Mouse (Mus musculus): ENCODE measurements around the gene Ccpg1.

Gene Ccpg1

DNA sequence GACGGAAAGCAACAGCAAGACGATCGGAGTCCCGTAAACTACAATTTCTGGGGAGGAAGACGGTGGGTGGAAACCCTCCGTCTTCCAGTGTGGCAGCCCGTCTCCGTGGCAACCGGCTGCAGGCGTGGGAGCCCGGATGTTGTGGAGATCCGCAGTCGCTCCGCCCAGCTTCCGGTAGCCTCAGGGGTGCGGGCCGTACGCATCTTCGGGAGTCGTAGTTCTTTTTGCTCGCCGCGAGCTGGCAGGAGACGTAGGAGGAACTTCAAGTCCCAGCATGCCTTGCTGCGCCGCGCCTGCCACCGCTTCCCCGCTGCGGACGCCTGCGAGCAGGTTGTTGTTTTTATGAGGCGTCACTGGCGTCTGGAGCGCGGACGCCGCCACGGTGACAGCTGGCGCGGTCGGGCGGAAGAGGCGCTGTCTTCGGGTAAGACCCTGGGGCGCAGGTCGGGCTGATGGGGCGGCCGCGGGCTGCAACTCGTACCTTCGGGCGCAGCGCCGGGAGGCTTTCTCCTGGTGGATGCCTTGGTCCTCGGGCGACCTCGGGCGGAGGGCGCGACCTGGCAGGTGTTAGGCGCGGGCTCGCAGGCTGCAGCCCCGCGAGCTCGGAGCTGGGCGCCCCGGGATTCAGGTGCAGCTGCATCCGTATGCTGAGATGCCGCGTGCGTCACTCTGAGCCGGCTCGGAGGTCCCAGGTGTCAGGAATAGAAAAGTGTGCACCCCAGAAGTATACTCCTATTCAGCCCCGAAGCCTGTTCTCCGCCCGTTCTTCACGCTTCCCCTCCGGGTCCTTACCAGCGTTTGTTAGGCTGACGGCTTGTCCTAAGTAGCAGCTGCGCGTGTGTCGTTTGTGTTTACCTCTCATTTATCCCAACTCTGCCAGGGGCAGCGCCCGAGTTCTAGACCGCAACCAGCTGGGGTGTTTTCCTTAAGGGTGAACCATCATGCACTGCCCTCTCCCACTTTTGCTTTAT lies at the start of gene Ccpg1, which contains the start of gene Ccpg1os:
Gene Ccpg1 (plus strand): TSS at position 180 of the 971 bp plus-strand sequence.
Gene Ccpg1os (minus strand): TSS at position 133 of the 971 bp plus-strand sequence.
- peak; percentile 94 to 95 for DNase-seq (ENCODE audit: low spot score in 2 of 2)

DNA sequence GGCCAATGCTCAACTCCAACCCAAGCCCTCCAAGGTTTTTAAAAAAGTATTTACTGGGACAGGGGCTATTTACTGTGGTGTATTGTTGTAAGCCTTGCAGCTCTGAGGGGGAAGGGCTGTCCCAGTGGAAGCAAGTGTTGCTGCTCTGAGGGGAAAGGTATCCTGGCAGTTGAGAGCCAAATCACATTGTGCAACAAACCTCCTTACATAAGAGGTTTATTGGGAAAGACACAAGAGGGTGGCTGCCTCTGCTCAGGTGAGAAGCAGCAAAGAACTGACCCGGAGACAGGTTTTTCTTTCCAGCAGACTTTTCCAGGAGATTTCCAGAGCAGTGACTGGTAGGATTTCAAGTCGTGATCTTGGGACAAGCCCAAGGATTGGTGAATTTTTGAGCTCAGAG lies 48.9 kb upstream of the Ccpg1 start:
- no peak for DNase-seq (ENCODE audit: low spot score in 2 of 2)

DNA sequence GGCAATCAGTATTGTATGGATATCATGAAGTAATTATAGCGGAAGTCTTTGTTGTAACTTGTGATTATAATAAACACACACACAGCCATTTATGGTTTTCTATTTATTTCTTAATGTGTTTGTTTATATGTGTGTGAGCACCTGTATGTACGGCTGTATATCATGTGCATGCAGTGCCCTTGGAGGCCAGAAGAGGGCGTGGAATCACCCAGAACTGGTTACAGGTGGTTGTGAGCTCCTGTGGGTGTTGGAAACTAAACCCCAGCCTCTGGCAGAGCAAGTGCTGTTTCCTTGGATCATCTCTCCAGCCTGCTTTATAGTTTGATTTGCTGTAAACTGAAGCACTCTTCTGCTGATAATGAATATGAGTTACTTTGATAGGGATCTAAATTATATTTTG lies 41.8 kb upstream of the Ccpg1 start:
- DNase-seq (ENCODE audit: low spot score in 2 of 2), result no peak

DNA sequence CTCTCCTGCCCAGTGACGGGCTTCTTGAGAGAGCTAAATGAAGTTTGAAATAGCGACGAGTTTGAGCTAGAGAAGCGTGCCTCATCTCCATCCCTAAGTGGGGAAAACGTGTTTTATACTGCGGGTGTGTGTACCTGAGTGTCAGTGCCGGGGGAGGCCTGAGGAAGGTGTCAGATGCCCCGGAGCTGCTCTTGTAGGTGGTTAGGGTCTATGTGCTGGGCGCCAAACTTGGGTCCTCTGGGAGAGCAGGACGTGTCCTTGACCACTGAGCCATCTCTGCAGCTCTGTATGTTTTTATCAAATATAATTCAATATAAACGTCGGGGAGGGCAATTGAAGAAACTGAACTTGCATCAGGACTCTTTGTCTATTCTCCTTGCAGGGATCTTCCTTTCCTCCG lies 40.9 kb upstream of the Ccpg1 start:
- DNase-seq (ENCODE audit: low spot score in 2 of 2), result no peak

DNA sequence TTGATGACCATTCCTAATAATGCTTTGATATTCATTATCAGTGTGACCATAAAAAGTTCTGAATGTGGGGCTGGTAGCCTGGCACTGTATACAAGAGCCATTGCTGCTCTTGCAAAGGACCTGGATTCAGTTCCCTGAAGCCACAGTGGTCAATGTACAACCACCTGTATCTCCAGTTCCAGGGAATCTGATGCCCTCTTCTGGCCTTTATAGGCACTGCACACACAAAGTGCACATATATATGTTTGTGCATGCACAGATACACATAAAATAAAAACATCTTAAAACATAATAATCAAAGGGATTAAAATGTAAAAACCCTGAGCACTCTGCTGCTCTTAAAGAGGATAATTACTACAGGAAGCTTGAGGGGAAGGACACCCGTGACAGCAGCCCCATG lies 38.2 kb upstream of the Ccpg1 start:
- DNase-seq (ENCODE audit: low spot score in 2 of 2), result no peak

DNA sequence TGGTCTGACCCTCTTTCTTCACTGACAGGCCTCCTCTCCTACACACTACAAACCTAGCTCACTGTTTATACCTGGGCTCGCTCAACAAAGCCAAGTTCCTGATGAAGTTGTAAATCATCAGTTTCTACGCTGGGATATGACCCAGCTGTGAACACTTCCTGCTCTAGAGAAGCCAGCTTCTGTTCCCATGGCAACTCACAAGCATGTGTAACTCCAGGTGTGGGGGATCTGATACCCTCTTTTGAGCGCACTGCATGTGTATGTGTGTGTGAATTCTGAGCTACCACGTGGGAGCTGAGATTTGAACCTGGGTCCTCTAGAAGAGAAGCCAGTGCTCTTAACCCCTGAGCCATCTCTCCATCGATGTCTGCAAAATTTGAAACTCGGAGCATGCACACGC lies 35.7 kb upstream of the Ccpg1 start:
- DNase-seq (ENCODE audit: low spot score in 2 of 2), result no peak

DNA sequence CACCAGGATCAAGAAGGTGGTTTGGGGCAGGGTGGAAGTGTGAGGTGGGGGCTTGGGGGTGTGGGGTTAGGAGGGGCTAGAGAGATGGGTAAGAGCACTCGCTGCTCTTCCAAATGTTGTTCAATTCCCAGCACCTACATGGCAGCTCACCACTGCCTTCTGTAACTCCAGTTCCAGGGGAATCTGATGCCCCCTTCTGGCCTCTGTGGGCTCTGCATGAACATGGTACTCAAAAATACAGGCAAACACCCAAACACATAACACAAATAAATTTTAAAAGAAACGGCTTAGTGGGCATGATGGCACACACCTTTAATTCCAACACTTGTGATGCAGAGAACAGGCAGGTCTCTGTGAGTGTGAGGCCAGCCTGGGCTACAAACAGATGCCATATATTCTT lies 30.5 kb upstream of the Ccpg1 start:
- DNase-seq (ENCODE audit: low spot score in 2 of 2), result no peak

DNA sequence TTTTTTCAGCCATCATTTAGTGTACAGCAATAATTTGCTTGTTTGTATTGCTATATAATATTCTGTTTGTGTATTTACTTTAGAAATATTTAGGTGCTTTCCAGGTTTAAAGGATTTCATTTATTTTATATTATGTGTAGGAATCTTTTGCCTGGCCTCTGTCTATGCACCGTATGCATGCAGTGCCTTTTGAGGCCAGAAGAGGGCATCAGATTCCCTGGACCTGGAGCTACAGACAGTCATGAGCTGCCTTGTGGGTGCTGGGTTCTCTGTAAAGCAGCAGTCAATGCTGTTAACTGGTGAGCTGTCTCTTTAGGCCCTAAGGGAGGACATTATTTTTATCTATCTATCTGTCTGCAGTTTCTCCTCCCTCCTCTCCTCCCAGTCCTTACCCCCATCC lies 29.7 kb upstream of the Ccpg1 start:
- DNase-seq (ENCODE audit: low spot score in 2 of 2), result peak; percentile 47 to 75

DNA sequence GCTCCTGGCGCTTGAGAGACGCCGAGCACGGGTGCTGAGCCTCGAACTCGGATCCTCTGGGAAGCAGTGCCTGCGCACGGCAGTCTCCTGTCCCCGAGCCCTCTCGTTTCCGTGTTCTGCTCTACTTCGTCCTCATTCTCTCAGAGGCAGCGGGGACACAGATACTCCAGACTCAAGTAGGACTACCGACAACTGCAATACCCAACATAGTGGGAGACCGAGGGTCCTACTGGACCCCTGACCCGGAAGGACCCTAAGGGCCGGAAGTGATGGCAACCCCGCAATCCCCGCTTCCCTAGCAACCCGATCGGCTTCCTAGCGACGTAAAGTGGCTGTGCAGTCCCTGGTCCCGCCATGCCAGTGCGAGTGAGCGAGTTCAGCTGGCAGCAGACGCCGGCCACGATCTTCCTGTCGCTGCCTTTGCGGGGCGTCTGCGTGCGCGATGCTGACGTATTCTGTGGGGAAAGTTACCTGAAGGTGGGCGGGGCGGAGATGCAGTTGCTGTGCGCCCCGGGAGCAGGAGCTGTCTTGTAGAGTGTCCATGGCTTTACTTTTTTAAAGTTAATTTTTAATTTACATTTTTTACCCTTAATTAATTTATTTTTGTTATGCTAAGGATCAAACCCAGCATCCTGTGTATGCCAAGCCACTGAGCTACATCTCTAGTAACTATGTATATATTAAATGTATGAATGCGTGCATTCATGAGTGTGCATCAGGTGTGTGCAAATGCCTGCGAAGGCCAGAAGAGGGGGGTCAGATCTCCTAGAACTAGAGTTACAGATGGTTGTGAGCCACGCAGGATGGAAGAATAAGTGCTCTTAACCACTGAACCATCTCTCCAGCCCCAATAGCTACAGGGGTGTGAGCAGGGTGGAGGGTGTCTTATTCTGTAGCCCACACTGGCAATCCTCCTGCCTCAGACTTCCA lies 26.4 kb upstream of the Ccpg1 start, which contains the start of the genes Dyx1c1 and Gm44503:
Gene Dyx1c1 (plus strand): TSS at position 265 of the 930 bp plus-strand sequence.
Gene Gm44503 (plus strand): TSS at position 332 of the 930 bp plus-strand sequence.
- DNase-seq (ENCODE audit: low spot score in 2 of 2), result peak; percentile 64 to 81

DNA sequence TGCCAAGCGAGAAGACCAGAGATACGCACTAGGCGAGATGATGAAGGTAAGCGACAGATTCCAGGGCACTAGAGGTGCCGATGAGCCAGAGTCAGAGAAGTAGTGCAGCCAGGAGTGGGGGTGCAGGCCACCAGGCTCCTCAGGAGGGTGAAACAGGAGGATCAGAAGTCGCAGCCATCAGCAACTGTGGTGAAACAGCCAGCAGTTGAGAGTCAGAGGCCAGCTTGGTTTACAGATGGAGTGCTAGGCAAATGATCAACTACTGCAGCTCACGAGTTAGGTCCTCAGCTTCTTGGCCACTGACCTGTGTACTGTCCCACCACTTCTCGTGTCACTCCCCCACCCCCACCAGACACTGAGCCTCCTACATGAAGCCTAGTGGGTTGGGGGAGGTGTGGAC lies 23.9 kb upstream of the Ccpg1 start:
- DNase-seq (ENCODE audit: low spot score in 2 of 2), result no peak

DNA sequence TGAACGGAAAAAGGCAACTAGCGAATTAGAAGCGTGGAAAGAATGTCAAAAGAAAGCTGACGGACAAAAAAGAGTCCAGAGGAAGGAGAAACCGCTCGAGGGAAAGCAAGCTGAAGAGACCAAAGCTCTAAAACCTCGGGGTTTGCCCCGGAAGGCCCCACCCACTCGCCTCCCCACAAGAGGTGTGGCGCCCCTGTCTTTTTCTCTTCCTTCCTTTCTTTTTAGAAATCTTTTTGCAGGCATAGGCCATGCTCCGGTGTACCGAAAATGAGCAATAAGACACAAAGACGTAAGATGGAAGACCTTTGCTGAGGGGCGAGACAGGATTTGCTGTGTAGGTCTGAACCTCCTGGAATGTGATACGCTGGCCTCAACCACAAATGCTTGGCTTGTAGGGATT lies 23.3 kb upstream of the Ccpg1 start:
- DNase-seq (ENCODE audit: low spot score in 2 of 2), result peak in 1 of 2 experiments; percentile 38

DNA sequence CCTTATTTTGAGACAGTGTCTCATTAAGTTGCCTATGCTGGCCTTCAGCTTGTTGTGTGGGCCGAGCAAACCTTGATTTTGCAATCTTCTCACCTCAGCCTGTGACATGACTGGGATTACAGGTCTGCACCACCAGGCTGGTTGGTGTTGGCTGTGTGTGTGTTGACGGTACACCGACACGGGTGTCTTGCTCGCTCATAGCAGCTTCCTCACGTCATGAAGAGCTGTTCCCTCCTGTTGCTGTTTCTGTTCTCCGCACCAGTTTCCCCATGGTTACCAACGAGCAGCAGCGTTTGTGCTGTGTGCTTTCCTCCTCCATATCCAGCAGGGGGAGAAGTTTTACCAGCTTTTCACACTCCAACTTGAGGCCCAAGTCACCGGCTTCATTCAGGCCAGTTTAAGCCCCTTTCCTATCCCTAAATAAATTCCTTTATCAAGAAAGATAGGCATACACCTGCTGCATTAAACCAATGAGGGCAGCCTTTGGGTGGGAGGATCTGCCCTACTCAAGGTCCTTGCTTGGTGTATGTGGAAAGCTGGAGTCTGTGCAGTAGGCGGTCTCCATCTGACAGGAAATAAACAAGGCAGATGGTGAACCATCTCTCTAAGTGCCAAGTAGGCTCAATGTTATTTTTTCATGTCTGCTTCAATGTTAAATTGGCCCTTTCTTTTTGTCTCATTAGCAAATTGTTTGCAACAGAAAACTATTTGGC lies 16.7 kb upstream of the Ccpg1 start:
- peak in 1 of 2 experiments; percentile 32 for DNase-seq (ENCODE audit: low spot score in 2 of 2)

DNA sequence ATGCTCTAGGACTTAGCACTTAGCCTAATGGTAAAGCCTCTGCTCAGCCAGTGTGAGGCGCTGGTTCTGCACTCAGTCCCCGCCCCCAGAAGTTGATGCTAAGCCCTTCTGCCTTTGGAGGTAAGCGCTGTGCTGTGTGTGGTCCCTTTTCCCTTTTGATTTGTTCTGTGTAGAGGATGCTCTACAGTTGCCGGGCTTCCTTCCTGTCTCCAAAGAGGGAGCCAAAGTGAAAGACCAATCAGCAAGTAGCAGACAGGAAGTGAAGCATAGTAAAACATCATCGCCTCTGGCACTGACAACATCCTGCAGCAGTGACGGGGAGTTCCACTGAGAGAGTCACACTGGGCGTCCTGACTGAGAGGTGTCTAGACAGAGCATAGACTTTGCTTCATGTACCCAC lies 15.4 kb upstream of the Ccpg1 start:
- DNase-seq (ENCODE audit: low spot score in 2 of 2), result no peak

DNA sequence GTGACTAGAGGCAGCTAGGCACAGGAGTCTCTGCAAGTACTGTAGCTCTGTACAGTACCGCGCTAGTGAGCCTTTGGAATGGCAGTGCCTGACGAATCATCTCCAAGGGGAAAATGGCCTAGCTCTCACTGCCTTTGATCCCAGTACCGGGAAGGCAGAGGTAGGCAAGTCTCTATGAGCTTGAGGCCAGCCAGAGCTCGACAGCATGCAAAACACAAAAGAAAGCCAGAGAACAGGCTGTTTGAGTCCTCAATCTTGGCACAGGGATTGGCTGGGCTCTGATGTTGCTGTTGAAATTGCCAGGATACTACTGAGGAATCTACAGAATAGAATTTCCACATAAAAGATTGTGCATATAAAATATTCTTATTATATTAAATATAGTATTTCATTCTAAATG lies 12.8 kb upstream of the Ccpg1 start:
- DNase-seq (ENCODE audit: low spot score in 2 of 2), result no peak

DNA sequence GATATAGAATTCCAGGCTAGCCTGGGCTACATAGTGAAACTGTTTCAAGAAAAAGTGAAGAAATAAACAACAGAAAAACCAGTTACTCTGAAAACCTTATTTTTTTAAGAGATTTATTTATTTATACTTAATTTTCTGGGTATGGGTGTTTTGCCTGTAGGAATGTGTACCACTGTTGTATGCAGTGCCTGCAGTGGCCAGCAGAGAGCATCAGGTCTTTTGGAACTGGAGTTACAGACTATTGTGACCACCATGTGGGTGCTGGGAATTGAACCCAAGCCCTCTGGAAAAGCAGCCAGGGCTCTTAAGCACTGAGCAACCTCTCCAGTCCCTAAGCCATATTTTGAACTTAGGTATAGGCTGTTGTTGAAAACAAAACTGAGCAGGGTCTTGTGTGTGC lies 12.2 kb upstream of the Ccpg1 start:
- no peak for DNase-seq (ENCODE audit: low spot score in 2 of 2)

DNA sequence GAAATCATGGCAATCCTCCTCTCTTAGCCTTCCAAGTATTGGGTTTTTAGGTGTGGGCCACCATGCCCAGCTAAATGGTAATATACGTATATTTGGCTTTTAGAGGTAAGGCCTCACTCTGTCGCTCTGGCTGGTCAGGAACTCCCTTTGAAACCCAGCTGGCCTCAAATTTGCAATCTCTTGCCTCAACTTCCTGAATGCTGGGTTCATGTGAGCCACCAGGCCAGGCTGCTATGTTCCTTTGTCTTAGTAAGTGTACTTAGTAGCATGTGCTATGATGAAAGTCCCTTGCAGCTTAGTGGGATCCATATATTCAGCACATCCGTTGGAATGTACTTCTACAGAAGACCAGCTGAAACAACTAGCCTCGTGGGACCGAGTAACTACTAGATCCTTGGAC lies 10.5 kb upstream of the Ccpg1 start:
- DNase-seq (ENCODE audit: low spot score in 2 of 2), result no peak

DNA sequence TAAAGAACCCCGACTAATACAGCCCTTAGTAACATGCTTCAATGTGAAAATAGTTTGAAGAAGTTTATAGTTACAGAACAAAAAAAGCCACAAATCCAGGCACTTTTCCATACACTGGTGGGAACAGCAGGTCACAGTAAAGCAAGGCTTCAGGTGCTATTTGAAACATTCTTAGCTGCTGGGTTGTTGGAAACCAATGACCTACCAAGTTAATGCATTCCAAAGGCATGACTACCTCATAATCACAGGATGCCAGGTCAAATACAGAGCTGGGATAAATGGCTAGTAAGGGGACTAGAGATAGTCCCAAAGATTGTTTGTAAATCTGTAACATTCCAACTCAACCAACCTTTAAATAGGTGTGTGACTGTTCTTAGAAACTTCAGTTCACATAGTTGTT lies 10.0 kb upstream of the Ccpg1 start:
- DNase-seq (ENCODE audit: low spot score in 2 of 2), result no peak

DNA sequence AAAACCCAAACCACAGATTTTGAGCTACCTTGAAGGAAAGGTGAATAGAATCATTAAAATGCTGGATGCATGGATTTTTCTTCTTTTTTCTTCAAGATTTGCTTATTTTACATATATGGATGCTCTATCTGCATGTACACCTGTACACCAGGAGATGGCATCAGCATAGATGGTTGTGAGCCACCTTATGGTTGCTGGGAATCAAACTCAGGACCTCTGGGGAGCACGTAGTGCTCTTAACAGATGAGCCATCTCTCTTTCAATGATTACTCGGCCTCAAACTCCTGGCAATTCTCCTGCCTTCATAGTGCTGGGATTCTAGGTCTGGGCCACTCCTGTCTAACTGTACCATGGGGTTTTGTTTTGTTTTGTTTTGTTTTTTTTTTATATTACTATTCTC lies 2.2 kb upstream of the Ccpg1 start:
- DNase-seq (ENCODE audit: low spot score in 2 of 2), result no peak

DNA sequence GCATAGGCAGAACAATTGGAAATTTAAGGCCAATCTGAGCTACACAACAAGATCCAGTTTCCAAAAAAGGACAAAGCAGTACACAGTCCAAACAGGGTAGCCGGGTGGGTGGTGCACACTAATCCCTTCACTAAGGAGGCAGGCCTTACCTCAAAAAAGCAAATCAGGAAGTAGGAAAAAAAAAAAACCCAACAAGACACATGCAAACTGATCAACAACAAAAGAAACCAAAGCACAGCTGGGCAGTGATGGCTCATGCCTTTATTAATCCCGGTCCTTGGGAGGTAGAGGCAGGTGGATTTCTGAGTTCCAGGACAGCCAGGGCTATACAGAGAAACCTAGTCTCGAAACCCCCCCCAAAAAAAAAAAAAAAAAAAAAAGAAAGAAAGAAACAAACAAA lies 2.5 kb downstream of the Ccpg1 start:
- no peak for DNase-seq (ENCODE audit: low spot score in 2 of 2)

DNA sequence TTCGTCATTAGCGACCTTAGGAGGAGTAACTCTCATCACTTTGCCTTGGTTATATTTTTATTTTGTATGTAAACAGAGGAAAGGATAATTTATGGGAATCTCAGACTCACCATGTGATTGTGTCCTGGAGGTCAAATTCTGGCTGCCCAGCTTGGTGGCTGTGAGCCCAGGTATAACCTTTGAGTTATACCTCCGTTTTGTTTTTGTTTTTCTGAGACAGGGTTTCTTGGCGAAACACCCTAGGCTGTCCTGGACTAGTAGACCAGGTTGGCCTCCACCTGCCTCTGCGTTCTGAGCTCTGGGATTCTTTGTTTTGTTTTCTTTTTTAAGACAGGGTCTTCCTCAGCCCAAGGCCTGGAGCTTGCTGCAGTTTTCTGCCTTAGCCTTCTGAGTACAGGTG lies 3.5 kb downstream of the Ccpg1 start:
- DNase-seq (ENCODE audit: low spot score in 2 of 2), result no peak

DNA sequence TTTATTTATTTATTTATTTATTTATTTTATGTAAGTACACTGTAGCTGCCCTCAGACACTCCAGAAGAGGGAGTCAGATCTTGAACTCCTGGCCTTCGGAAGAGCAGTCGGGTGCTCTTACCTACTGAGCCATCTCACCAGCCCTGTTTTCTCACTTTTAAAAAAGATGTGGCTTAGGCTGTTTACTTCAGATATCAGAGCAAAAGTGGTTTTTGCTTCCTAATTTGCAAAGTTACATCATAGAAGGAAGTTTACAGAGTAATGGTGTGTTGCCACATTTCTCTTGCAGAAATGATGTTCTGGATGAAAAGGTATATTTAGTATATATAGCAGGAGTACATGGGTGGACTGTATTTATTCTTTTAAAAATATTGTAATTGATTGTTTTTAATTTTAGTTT lies 6.2 kb downstream of the Ccpg1 start:
- no peak for DNase-seq (ENCODE audit: low spot score in 2 of 2)

DNA sequence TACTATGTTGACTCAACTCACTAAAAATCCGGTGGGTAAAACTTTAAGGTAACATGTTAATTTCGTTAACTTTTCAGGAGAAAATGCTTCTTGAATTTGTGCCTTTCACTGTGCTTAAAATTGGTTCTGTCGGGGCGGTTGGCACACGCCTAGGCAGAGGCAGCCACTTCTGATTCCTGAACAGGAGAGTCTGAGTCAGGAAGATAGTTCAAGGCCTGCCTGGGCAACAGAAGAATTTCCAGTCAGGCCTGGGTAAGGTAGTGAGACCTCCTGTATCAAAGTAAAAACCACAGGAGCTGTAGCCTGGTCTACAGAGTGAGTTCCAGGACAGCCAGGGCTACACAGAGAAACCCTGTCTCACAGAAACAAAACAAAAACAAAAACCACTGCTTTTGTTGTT lies 7.3 kb downstream of the Ccpg1 start:
- DNase-seq (ENCODE audit: low spot score in 2 of 2), result no peak

All from spleen, postnatal 4 days (tissue).